Mouse (Mus musculus) retina, adult 2 months (tissue): Measurements from ENCODE around the gene Kcnk13.

Source experiments
- DNase-seq: peaks from one replicate; pipeline ENCODE4 v3.0.0-alpha.2; 2012; ENCODE audit warnings: low read depth, low spot score

Gene Kcnk13

GRCm38 (mm10) chr12:99964301-99965202 lies at the start of gene Kcnk13:
TSS of gene Kcnk13 (plus strand) at chr12:99964499.
- DNase-seq = no peak

- DNase-seq = no peak
These were observed 46.4 kb upstream of the Kcnk13 start for GRCm38 (mm10) chr12:99917800-99918427.

- no peak for DNase-seq
These were observed 44.7 kb upstream of the Kcnk13 start for GRCm38 (mm10) chr12:99919636-99920035.

GRCm38 (mm10) chr12:99921045-99921444 lies 43.3 kb upstream of the Kcnk13 start:
- DNase-seq = no peak

- no peak for DNase-seq
These were observed 41.1 kb upstream of the Kcnk13 start for GRCm38 (mm10) chr12:99923131-99923606.

- DNase-seq = no peak
These were observed 40.6 kb upstream of the Kcnk13 start for GRCm38 (mm10) chr12:99923703-99924102.

GRCm38 (mm10) chr12:99928311-99928710 lies 36.0 kb upstream of the Kcnk13 start:
- no peak for DNase-seq

- DNase-seq = no peak
These were observed 35.1 kb upstream of the Kcnk13 start for GRCm38 (mm10) chr12:99929160-99929559.

- no peak for DNase-seq
These were observed 32.1 kb upstream of the Kcnk13 start for GRCm38 (mm10) chr12:99932245-99932644.

GRCm38 (mm10) chr12:99933630-99934029 lies 30.7 kb upstream of the Kcnk13 start:
- DNase-seq = no peak

GRCm38 (mm10) chr12:99935403-99935802 lies 28.9 kb upstream of the Kcnk13 start:
- no peak for DNase-seq

GRCm38 (mm10) chr12:99938476-99938875 lies 25.8 kb upstream of the Kcnk13 start:
- no peak for DNase-seq

GRCm38 (mm10) chr12:99939179-99939578 lies 25.1 kb upstream of the Kcnk13 start:
- no peak for DNase-seq

- DNase-seq = no peak
These were observed 23.6 kb upstream of the Kcnk13 start for GRCm38 (mm10) chr12:99940704-99941103.

- no peak for DNase-seq
These were observed 21.9 kb upstream of the Kcnk13 start for GRCm38 (mm10) chr12:99942441-99942840.

- no peak for DNase-seq
These were observed 11.4 kb upstream of the Kcnk13 start for GRCm38 (mm10) chr12:99952928-99953327.

GRCm38 (mm10) chr12:99956411-99956810 lies 7.9 kb upstream of the Kcnk13 start:
- DNase-seq = no peak

- no peak for DNase-seq
These were observed 5.9 kb upstream of the Kcnk13 start for GRCm38 (mm10) chr12:99958068-99959060.

GRCm38 (mm10) chr12:99959291-99959690 lies 5.0 kb upstream of the Kcnk13 start:
- DNase-seq = no peak

GRCm38 (mm10) chr12:99959930-99960329 lies 4.4 kb upstream of the Kcnk13 start:
- DNase-seq = no peak

- no peak for DNase-seq
These were observed 3.6 kb upstream of the Kcnk13 start for GRCm38 (mm10) chr12:99960675-99961074.
